Mouse (Mus musculus) lung, adult 2 months (tissue): ENCODE results near the gene Zc3h7b.

ENCODE experiments used
- CTCF ChIP-seq: fragments of 200-500 bp; IDR thresholded peaks from 2 replicates; pipeline ENCODE4 v1.5.1; 2011; ENCODE audit warnings: mild to moderate bottlenecking, low read length, control low read depth; ENCODE audit not compliant: insufficient read depth
- POLR2A ChIP-seq: fragments of 200-500 bp; IDR thresholded peaks from 2 replicates; pipeline ENCODE4 v1.6.1; 2011; ENCODE audit warnings: low read depth, mild to moderate bottlenecking, control low read depth, low read length, borderline replicate concordance; ENCODE audit errors: extremely low read depth

DNA sequence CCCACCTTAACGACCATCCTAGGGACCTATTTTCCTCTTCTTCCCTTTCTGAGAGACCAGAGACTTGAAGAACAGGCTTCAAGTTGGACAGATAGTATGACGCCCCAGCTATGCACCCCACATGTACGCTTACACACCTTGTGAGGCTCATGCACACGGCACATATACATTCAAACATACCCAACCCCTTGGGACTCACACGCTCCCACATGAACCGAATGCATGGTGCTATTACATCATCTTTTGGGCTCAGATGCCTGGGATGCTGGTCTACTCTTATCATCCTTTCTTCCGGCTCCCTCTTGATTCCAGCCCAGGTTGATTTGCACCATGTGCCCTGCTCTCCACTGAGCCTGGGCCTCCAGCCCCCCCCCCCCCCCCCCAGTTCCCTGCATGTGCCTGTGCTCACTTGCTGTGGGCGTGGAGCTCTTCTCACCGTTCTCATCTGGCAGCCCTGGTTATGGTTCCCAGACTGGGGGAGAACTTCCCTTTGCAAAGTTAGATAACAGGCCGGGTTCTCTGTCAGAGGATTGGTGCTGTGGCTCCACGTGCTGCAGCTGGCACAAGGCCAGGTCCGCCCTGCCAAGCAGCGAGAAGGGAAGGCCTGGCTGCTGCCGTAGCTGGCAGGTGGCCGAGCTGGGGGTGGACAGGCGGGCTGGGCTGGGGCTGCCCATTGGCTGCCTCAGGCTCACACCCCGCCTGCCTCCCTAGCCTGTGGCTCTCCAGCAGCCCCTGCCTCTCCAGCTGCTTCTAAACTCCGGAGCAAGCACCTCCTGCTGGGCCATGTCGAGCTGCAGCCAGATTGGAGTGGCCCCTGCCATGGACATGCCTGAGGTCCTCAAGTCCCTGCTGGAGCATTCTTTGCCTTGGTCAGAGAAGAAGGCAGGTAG, 57.4 kb downstream of the Zc3h7b start, which contains the start of gene Tef:
- no peak for TF ChIP-seq CTCF
- TF ChIP-seq POLR2A, result peak; percentile 81; the same call in 1 of the 2 replicates
